Comparison of ENCODE assay signal across 9 mouse cellular contexts in genomic region chr8:45885202-45885685, GRCm38 (mm10). TPM values are rescaled to one million over a fixed set of nuclear protein-coding genes. Genes with fewer than 3 reads are reported as not detected.
DNase-seq lines count a peak whose midpoint lies in the region; ATAC-seq lines count a peak whose summit lies in the region.
"Had no signal": no experiment of that assay in that cellular context is flagged by ENCODE, and none has a peak within 500 bp of the region (broad histone marks: within the 10 kb centered on the region; RNA-seq: fewer than 3 reads in every experiment).

Pdlim3 (plus strand) TSS chr8:45885461.

- ATAC-seq in embryonic facial prominence, embryonic 12.5 days (ENCODE audit: insufficient number of reproducible peaks, insufficient read depth, low FRiP score, low TSS enrichment) = peak; percentile 64
- peak; percentile 88 for ATAC-seq in heart, embryonic 12.5 days (ENCODE audit: insufficient number of reproducible peaks, low FRiP score)

- peak; percentile 24 to 60 for DNase-seq in adrenal gland, adult (ENCODE audit: inconsistent age in 2 of 2, low spot score in 1 of 2)
- no peak for DNase-seq in adrenal gland, adult 18-20 months (ENCODE audit: low spot score in 2 of 2)
- DNase-seq in kidney, postnatal 25 days = peak; percentile 49 to 57
- DNase-seq in mesoderm, embryonic 11.5 days (ENCODE audit: low read depth, low spot score) = peak; percentile 80
- peak; percentile 49 for DNase-seq in urinary bladder, adult 2 months (ENCODE audit: low spot score)
- no peak for DNase-seq in cerebellum, adult 8-10 months

- peak within 1 kb of the TSS; percentile 68 for H3K4me2 ChIP-seq in embryonic facial prominence, embryonic 12.5 days (replicated peaks)
- H3K4me2 ChIP-seq in heart, embryonic 12.5 days = peak within 1 kb of the TSS; percentile 72

- under 1% methylated on average over 22 of the region's 22 CpGs for WGBS in embryonic facial prominence, embryonic 12.5 days
- under 1% methylated on average over 22 of the region's 22 CpGs for WGBS in heart, embryonic 12.5 days

- H3K9ac ChIP-seq in embryonic facial prominence, embryonic 12.5 days = peak within 1 kb of the TSS; percentile 34; the same call in 1 of the 2 replicates
- H3K9ac ChIP-seq in heart, embryonic 12.5 days = peak within 1 kb of the TSS; percentile 84

- no peaks in the 10 kb centered on the region for H3K4me1 ChIP-seq in embryonic facial prominence, embryonic 12.5 days
- peaks cover 32% of the 10 kb centered on the region for H3K4me1 ChIP-seq in heart, embryonic 12.5 days (replicated peaks)

- H3K36me3 ChIP-seq in embryonic facial prominence, embryonic 12.5 days = no peaks in the 10 kb centered on the region
- H3K36me3 ChIP-seq in heart, embryonic 12.5 days = 0 out of 2 replicates have a peak, but pooled peaks cover 2% of the 10 kb centered on the region

- H3K27ac ChIP-seq in embryonic facial prominence, embryonic 12.5 days = no peak within 1 kb of the TSS
- H3K27ac ChIP-seq in heart, embryonic 12.5 days (ENCODE audit: poor library complexity, severe bottlenecking) = peak within 1 kb of the TSS; percentile 96

- H3K4me3 ChIP-seq in embryonic facial prominence, embryonic 12.5 days = peak within 1 kb of the TSS; percentile 35
- peak within 1 kb of the TSS; percentile 64 for H3K4me3 ChIP-seq in heart, embryonic 12.5 days

- 0 out of 2 replicates have a peak, but pooled peaks cover 6% of the 10 kb centered on the region for H3K27me3 ChIP-seq in embryonic facial prominence, embryonic 12.5 days
- H3K27me3 ChIP-seq in heart, embryonic 12.5 days (replicated peaks) = no peaks in the 10 kb centered on the region

- no peaks in the 10 kb centered on the region for H3K9me3 ChIP-seq in embryonic facial prominence, embryonic 12.5 days
- H3K9me3 ChIP-seq in heart, embryonic 12.5 days (replicated peaks) = no peaks in the 10 kb centered on the region

RNA-seq across cellular contexts. Expression of gene Pdlim3, which starts in this region (rescaled TPM):
- total RNA-seq in adrenal gland, adult 18-20 months (2021) = 1 to 10 TPM; 1.1 to 2.5 TPM
- polyA plus RNA-seq in embryonic facial prominence, embryonic 12.5 days (2016; fragmentation: Nextera tagmentation; extraction: Ambion mirVana) = 18.0 and 21.6 TPM in 2 replicates
- polyA plus RNA-seq in heart, embryonic 12.5 days (2016; fragmentation: Nextera tagmentation; extraction: Ambion mirVana) = 336 and 344 TPM in 2 replicates
- polyA plus RNA-seq in urinary bladder, adult 2 months (2012; rRNA removed) = 1,023 and 1,143 TPM in 2 replicates
- total RNA-seq: hematopoietic stem cell, adult 5-6 weeks had no signal

Comparison
In these comparisons a context has a peak if more than half of its experiments do, and no peak if none do; other contexts are left out.
1. RNA of gene Pdlim3 (polyA plus RNA-seq): 1,023 to 1,143 TPM in urinary bladder, adult 2 months and 336 to 344 TPM in heart, embryonic 12.5 days; 18.0 to 21.6 TPM in embryonic facial prominence, embryonic 12.5 days; every median in the first group is over 10 times any median in the second.
2. DNase-seq: peak in adrenal gland, adult (2 of 2), kidney, postnatal 25 days (2 of 2), mesoderm, embryonic 11.5 days (single experiment) and urinary bladder, adult 2 months (single experiment); none in adrenal gland, adult 18-20 months (0 of 2) and cerebellum, adult 8-10 months (single experiment).